Mouse (Mus musculus): ENCODE measurements around the gene Gm6370. TPM values are rescaled to one million over a fixed set of nuclear protein-coding genes. Genes with fewer than 3 reads are reported as not detected.
"Not testable (repeated sequence)": the region's sequence is repeated elsewhere in the genome, so short reads cannot be mapped to it uniquely, and the experiment has no call there.

The Gm6370 gene
- not detected in 2 replicates for polyA plus RNA-seq (2012; ENCODE audit: insufficient read depth, low replicate concordance)

DNA sequence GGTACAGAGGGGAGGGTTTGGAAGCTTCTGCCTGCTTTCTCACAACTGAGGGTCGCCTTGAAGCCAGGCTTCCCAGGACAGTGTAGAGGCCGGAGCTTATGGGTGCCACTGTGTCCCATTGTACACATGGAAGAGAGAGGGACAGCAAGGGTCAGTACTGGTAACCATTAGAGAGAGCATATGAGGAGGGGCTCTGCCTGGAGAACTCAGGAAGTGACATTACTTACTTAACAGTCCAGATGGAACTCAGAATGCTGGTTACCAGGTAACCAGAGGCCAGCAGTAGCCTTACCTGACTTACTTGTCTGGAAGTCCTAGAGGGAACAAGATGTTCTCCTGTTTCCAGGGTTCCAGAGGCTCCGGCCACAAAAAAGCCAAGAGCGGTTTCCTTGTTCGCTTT lies at the start of gene Gm6370:
TSS of gene Gm6370 (plus strand) at position 301 of the 400 bp plus-strand sequence.
- H3K4me1 ChIP-seq; H3K4me3 ChIP-seq (replicated peaks); H3K36me3 ChIP-seq (replicated peaks; ENCODE audit: low read length); H3K9me3 ChIP-seq; H3K27me3 ChIP-seq (replicated peaks): not testable (repeated sequence)

DNA sequence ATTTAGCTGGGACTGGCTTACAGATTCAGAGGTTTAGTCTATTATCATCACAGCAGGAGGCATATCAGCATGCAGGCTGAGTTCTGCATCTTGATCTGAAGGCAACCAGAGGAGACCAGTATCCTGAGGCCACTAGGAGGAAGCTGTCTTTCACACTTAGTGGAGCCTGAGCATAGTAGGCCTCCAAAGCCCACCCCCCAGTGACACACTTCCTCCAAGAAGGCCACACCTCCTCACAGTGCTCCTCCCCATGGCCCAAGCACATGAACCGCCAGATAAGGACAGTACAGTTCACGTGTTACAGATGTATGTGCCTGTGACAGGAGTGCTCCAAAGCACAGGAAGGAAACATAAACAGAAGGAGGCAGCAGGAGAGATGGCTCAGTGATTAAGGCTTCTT lies 48.4 kb upstream of the Gm6370 start:
- H3K4me3 ChIP-seq (replicated peaks), result peak overlapping the region; percentile 46
- no peaks in the 10 kb centered on the region for H3K36me3 ChIP-seq (replicated peaks; ENCODE audit: low read length)
- no peak for TF ChIP-seq GATA1 (IDR thresholded peaks at IDR 0.05; ENCODE audit: borderline replicate concordance, low read length)
- TF ChIP-seq FLI1 (IDR thresholded peaks at IDR 0.05; ENCODE audit: low read length), result no peak
- H3K4me1 ChIP-seq, result no peaks in the 10 kb centered on the region
- peaks cover 55% of the 10 kb centered on the region for H3K9me3 ChIP-seq
- no peaks in the 10 kb centered on the region for H3K27me3 ChIP-seq (replicated peaks)

DNA sequence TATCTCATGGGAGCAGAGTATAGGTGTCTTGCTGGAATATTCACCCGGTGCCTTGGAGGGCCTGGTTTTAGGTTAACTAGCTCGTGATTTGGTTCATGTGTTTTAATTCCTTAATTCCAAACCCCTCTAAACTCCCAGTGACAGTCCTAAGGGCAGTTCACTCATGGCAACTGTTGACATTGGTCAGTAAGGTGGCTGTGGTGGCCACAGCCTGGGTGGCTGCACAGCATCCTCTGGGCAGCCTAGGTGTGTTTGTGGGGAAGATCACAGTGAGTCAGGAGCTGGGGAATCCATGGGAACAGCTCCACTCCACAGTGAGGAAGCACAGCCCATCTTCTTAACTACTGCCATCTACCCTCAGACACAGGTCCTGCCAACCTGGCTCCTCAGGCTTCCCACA lies 44.5 kb upstream of the Gm6370 start:
- Histone ChIP-seq H3K4me3 (replicated peaks) (no peak overlapping the region), H3K4me1 (no peaks in the 10 kb centered on the region), H3K36me3 (replicated peaks; ENCODE audit: low read length) (no peaks in the 10 kb centered on the region), H3K9me3 (peaks cover 18% of the 10 kb centered on the region), H3K27me3 (replicated peaks) (no peaks in the 10 kb centered on the region)
- TF ChIP-seq GATA1 (IDR thresholded peaks at IDR 0.05; ENCODE audit: borderline replicate concordance, low read length) (no peak), FLI1 (IDR thresholded peaks at IDR 0.05; ENCODE audit: low read length) (no peak)

DNA sequence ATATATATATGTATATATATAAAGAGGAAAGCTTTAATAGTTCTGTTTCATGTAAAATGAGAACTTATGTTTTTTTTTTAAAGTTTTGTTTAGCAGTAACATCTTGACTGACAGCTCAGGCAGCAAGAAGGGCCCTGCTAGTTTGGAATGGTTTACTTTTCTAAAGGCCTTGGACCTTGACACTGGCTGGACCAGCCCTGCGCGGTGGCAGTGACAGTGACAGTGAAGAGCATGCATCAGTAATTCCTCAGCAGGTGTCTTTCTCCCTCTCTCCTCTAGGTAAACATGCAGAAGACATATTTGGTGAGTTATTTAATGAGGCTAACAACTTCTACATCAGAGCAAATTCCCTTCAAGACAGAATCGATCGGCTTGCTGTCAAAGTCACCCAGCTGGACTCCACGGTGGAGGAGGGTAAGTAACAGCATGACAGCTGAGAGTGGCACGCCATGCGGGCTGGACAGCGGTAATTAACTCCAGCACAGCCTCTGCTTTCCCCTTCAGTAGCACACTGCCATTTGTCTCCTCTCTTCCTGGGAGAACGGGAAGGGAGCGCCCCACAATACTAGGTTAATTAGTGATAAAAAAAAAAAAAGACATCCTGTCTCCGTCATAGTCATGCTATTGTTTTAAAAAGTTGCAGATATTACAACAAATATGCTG lies 39.4 kb upstream of the Gm6370 start:
- no peaks in the 10 kb centered on the region for H3K4me1 ChIP-seq
- peaks cover 10% of the 10 kb centered on the region; the same call in 1 of the 2 replicates for H3K9me3 ChIP-seq
- H3K4me3 ChIP-seq (replicated peaks), result no peak overlapping the region
- TF ChIP-seq FLI1 (IDR thresholded peaks at IDR 0.05; ENCODE audit: low read length) (no peak), GATA1 (IDR thresholded peaks at IDR 0.05; ENCODE audit: borderline replicate concordance, low read length) (no peak)
- no peaks in the 10 kb centered on the region for H3K27me3 ChIP-seq (replicated peaks)
- no peaks in the 10 kb centered on the region for H3K36me3 ChIP-seq (replicated peaks; ENCODE audit: low read length)

DNA sequence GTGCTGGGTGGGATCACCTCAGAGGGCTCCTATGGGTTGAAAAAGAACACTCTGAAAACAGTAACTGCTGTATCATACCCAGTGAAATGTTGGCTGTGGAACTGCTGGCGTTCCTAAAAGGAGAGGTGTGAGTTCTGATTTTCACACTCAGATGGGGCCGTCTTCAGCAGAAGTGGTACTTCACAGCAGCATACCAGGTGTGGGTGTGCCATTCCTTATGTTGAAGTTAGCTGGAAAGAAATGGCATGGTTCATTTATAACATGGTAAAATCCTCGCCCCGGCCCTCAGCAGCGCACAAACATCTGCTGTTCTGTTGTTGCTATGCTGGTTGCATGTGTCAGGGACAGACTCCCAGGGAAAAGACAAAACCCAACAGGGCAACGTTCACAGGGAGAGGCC lies 37.6 kb upstream of the Gm6370 start:
- TF ChIP-seq FLI1 (IDR thresholded peaks at IDR 0.05; ENCODE audit: low read length) (no peak), GATA1 (IDR thresholded peaks at IDR 0.05; ENCODE audit: borderline replicate concordance, low read length) (no peak)
- Histone ChIP-seq H3K27me3 (replicated peaks) (no peaks in the 10 kb centered on the region), H3K9me3 (peaks cover 9% of the 10 kb centered on the region; the same call in 1 of the 2 replicates)

DNA sequence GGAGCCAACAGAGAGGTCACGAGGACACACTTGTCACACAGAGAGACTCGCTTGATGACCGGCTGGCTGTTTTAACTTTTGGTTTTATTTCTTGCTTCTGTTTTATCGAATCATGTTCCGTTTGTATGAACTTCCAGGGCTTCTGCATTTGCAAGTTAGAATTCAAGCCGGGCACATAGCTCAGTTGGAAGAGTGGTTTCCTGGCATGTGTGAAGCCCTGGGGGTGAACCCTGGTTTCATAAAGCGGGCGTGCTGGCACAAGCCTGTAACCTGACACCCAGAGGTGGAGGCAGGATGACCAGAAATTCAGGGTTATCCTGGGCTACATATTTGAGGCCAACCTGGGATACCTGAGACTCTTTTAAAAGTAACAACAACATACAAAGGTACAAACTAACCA lies 29.6 kb upstream of the Gm6370 start:
- Histone ChIP-seq H3K9me3 (no peaks in the 10 kb centered on the region), H3K4me1 (no peaks in the 10 kb centered on the region), H3K36me3 (replicated peaks; ENCODE audit: low read length) (no peaks in the 10 kb centered on the region), H3K27me3 (replicated peaks) (no peaks in the 10 kb centered on the region), H3K4me3 (replicated peaks) (no peak overlapping the region)
- TF ChIP-seq GATA1 (IDR thresholded peaks at IDR 0.05; ENCODE audit: borderline replicate concordance, low read length), result no peak
- TF ChIP-seq FLI1 (IDR thresholded peaks at IDR 0.05; ENCODE audit: low read length), result no peak

More for the DNA sequence above, 37.6 kb upstream of the Gm6370 start:
- no peak overlapping the region for H3K4me3 ChIP-seq (replicated peaks)
- H3K4me1 ChIP-seq, result no peaks in the 10 kb centered on the region
- no peaks in the 10 kb centered on the region for H3K36me3 ChIP-seq (replicated peaks; ENCODE audit: low read length)

DNA sequence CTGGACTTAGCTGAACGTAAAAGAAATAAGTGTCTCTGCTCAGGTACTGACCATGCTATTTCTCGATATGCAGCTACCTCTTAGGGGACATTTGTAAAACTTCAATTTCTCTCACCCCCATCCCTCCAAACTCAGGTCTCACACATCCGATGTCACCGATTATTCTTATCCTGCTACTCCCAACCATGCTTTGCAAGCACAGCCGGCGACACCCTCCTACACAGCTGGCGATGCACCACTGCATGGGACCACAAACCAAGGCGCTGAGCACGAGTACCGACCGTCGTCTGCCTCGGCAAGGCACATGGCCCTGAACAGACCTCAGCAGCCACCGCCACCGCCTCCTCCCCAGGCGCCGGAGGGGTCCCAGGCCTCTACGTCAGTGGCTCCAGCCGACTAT lies 24.5 kb upstream of the Gm6370 start:
- Histone ChIP-seq H3K36me3 (replicated peaks; ENCODE audit: low read length) (no peaks in the 10 kb centered on the region), H3K4me3 (replicated peaks) (peak overlapping the region; percentile 50), H3K4me1 (no peaks in the 10 kb centered on the region), H3K27me3 (replicated peaks) (no peaks in the 10 kb centered on the region), H3K9me3 (no peaks in the 10 kb centered on the region)
- TF ChIP-seq FLI1 (IDR thresholded peaks at IDR 0.05; ENCODE audit: low read length) (no peak), GATA1 (IDR thresholded peaks at IDR 0.05; ENCODE audit: borderline replicate concordance, low read length) (no peak)

DNA sequence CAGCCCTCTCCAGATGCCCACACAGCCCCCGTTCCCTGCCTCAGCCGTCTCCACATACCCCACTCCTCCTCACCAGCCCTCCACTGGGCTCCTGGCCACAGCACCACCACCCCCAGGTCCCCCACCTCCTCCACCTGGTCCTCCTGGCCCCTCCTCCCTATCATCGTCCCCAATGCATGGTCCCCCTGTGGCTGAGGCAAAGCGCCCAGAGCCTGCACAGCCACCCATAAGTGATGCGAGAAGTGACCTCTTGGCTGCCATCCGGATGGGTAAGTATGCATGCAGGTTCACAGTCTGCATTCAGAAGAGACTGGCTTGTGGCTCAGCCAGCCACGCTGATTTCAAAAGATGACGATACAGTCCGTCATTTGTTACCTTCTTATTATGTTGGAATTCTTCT lies 22.9 kb upstream of the Gm6370 start:
- H3K4me3 ChIP-seq (replicated peaks), result no peak overlapping the region
- TF ChIP-seq GATA1 (IDR thresholded peaks at IDR 0.05; ENCODE audit: borderline replicate concordance, low read length) (no peak), FLI1 (IDR thresholded peaks at IDR 0.05; ENCODE audit: low read length) (no peak)
- no peaks in the 10 kb centered on the region for H3K9me3 ChIP-seq
- H3K4me1 ChIP-seq, result no peaks in the 10 kb centered on the region
- no peaks in the 10 kb centered on the region for H3K27me3 ChIP-seq (replicated peaks)
- H3K36me3 ChIP-seq (replicated peaks; ENCODE audit: low read length), result no peaks in the 10 kb centered on the region

DNA sequence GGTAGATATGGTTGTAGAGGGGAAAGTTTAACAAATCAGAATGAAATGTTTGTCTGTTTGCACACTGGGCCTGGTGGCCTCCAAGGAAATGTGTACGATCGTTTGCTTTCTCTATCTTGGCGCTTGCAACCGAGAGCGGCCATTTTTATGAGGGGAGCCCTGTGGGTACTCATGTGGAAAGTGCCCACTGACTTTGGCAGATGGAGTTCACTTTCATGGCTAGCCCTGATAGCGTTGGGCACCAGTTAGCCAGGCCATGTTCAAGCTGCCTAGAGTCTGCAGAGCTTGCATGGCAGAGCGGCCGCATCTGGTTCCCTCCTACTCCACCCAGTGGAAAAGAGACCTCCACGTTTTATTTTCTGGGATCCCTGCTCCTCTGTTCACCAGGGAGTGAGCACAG lies 20.3 kb upstream of the Gm6370 start:
- Histone ChIP-seq H3K4me1 (no peaks in the 10 kb centered on the region), H3K4me3 (replicated peaks) (no peak overlapping the region), H3K36me3 (replicated peaks; ENCODE audit: low read length) (no peaks in the 10 kb centered on the region), H3K9me3 (no peaks in the 10 kb centered on the region), H3K27me3 (replicated peaks) (no peaks in the 10 kb centered on the region)
- TF ChIP-seq GATA1 (IDR thresholded peaks at IDR 0.05; ENCODE audit: borderline replicate concordance, low read length) (no peak), FLI1 (IDR thresholded peaks at IDR 0.05; ENCODE audit: low read length) (no peak)

DNA sequence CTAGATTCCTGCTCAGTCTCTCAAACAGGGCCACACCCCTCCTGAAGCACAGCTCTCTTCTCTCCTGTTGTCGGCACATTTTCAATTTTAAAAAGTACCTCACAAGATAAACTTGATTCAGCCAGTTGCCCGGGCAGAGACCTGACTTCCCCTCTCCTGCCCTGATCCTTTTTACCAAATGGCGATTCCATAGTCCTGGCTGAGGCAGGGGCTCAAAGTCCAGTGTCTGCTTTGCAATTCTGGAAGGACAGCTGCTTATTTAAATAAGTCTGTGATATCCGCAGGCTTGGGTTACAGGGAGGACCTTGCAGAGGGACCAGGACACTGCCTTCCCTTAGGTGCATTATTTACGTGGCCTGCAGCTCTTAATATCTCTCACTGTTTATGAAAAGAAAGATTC lies 19.9 kb upstream of the Gm6370 start:
- Histone ChIP-seq H3K4me3 (replicated peaks) (no peak overlapping the region), H3K27me3 (replicated peaks) (no peaks in the 10 kb centered on the region)

DNA sequence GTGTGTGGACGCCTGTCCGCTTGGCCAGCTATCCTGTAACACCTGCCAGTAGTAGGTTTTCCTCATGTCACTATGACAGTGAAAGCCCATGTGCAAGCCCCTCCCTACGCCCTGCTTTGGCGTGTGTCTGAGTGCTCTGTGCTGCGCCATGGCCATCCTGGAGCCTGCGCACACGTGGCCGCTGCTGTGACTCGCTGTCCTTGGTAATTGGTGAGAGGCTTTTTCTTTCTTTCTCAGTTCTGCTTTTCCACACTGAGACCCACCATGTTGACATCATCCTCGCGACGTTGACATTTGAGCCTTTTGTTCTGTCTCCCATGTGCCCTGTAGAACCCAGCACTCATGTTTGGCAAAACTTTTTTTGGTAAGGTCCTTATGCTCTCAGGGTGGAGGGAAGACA lies 19.3 kb upstream of the Gm6370 start:
- H3K9me3 ChIP-seq, result no peaks in the 10 kb centered on the region
- no peak overlapping the region for H3K4me3 ChIP-seq (replicated peaks)
- TF ChIP-seq FLI1 (IDR thresholded peaks at IDR 0.05; ENCODE audit: low read length) (no peak), GATA1 (IDR thresholded peaks at IDR 0.05; ENCODE audit: borderline replicate concordance, low read length) (no peak)
- H3K27me3 ChIP-seq (replicated peaks), result no peaks in the 10 kb centered on the region
- H3K36me3 ChIP-seq (replicated peaks; ENCODE audit: low read length), result no peaks in the 10 kb centered on the region
- H3K4me1 ChIP-seq, result no peaks in the 10 kb centered on the region

More for the DNA sequence above, 19.9 kb upstream of the Gm6370 start:
- no peaks in the 10 kb centered on the region for H3K9me3 ChIP-seq
- TF ChIP-seq FLI1 (IDR thresholded peaks at IDR 0.05; ENCODE audit: low read length) (no peak), GATA1 (IDR thresholded peaks at IDR 0.05; ENCODE audit: borderline replicate concordance, low read length) (no peak)
- no peaks in the 10 kb centered on the region for H3K4me1 ChIP-seq
- no peaks in the 10 kb centered on the region for H3K36me3 ChIP-seq (replicated peaks; ENCODE audit: low read length)

DNA sequence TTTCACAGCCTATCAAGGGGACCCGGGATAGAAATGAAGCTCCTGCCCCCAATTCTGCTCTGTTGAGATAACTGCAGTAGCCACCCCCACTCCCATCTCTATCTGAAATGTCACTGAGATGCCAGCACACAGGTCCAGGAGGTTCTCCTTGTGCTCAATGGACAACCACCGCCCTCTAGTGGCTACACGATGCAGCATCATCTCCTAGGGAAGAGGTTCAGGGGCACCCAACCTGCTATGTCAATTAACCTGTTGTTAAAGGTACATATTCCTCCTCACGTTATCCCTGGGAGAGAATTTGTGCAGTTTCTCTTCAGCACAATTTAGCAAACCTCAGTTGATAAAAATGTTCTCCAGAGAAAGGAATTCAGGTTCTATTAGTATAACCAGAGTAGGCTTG lies 11.6 kb upstream of the Gm6370 start:
- not testable (repeated sequence) for H3K9me3 ChIP-seq; H3K36me3 ChIP-seq (replicated peaks; ENCODE audit: low read length); H3K4me1 ChIP-seq; H3K27me3 ChIP-seq (replicated peaks); H3K4me3 ChIP-seq (replicated peaks)

DNA sequence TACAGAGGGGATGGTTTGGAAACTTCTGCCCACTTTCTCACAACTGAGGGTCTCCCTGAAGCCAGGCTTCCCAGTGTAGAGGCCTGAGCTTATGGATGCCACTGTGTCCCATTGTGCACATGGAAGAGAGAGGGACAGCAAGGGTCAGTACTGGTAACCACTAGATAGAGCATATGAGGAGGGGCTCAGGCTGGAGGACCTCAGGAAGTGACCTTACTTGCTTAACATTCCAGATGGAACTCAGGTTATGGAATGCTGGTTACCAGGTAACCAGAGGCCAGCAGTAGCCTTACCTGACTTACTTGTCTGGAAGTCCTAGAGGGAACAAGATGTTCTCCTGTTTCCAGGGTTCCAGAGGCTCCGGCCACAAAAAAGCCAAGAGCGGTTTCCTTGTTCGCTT lies 9.5 kb upstream of the Gm6370 start, which contains the start of gene Gm6408:
TSS of gene Gm6408 (plus strand) at position 301 of the 400 bp plus-strand sequence.
- H3K4me1 ChIP-seq; H3K27me3 ChIP-seq (replicated peaks); H3K9me3 ChIP-seq; H3K36me3 ChIP-seq (replicated peaks; ENCODE audit: low read length); H3K4me3 ChIP-seq (replicated peaks): not testable (repeated sequence)

DNA sequence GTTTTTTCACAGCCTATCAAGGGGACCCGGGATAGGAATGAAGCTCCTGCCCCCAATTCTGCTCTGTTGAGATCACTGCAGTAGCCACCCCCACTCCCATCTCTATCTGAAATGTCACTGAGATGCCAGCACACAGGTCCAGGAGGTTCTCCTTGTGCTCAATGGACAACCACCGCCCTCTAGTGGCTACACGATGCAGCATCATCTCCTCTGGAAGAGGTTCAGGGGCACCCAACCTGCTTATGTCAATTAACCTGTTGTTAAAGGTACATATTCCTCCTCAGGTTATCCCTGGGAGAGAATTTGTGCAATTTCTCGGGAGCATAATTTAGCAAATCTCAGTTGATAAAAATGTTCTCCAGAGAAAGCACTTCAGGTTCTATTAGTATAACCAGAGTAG lies 2.2 kb upstream of the Gm6370 start:
- H3K4me3 ChIP-seq (replicated peaks); H3K27me3 ChIP-seq (replicated peaks); H3K36me3 ChIP-seq (replicated peaks; ENCODE audit: low read length); H3K4me1 ChIP-seq; H3K9me3 ChIP-seq: not testable (repeated sequence)

DNA sequence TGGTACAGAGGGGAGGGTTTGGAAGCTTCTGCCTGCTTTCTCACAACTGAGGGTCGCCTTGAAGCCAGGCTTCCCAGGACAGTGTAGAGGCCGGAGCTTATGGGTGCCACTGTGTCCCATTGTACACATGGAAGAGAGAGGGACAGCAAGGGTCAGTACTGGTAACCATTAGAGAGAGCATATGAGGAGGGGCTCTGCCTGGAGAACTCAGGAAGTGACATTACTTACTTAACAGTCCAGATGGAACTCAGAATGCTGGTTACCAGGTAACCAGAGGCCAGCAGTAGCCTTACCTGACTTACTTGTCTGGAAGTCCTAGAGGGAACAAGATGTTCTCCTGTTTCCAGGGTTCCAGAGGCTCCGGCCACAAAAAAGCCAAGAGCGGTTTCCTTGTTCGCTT lies 10.9 kb downstream of the Gm6370 start, which contains the start of gene 4930449I24Rik:
TSS of gene 4930449I24Rik (plus strand) at position 301 of the 400 bp plus-strand sequence.
- H3K4me1 ChIP-seq; H3K4me3 ChIP-seq (replicated peaks); H3K36me3 ChIP-seq (replicated peaks; ENCODE audit: low read length); H3K27me3 ChIP-seq (replicated peaks); H3K9me3 ChIP-seq: not testable (repeated sequence)
